Mouse (Mus musculus) ES-E14 (cell line): Measurements from ENCODE around the gene Camkk1.

Experiments used
- HCFC1 ChIP-seq: IDR thresholded peaks from 2 replicates; pipeline ENCODE4 v1.6.1; 2012; ENCODE audit warnings: low read length, inconsistent platforms, borderline replicate concordance; ENCODE audit not compliant: insufficient read depth
- ZC3H11A ChIP-seq: IDR thresholded peaks from 2 replicates; pipeline ENCODE4 v1.6.1; 2012; ENCODE audit warnings: low read depth, mild to moderate bottlenecking, inconsistent platforms, low read length, borderline replicate concordance
- ZNF384 ChIP-seq: IDR thresholded peaks from 2 replicates; pipeline ENCODE4 v1.6.1; 2012; ENCODE audit warnings: low read depth, low read length, inconsistent platforms

DNA sequence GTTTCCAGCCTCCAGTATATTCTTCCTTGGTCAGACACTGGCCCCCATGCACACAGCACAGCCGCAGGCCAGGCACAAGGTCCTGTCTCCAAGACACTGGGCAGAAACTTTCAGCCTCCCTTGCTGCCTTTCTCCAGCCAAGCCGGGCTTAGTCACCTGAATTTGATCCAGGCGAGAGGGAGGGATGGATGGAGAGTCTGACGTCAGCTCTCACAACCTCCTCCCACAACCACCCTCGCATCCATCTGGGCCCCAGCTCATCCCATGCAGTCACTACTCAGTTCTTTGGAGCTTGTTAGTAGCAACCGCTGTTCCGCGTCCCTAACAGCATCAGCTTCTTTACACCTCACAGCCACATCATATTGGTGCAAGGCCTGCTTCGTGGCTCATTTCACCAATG is 4.3 kb downstream of the Camkk1 start:
- TF ChIP-seq ZC3H11A = no peak
- TF ChIP-seq HCFC1 = no peak
- TF ChIP-seq ZNF384 = no peak
